Mouse (Mus musculus): ENCODE data around the gene Itgb2.

The Itgb2 gene

GRCm38 (mm10) chr10:77553285-77553684, 23.2 kb downstream of the Itgb2 start:
- no peak for DNase-seq

- no peak for DNase-seq
These were observed 24.9 kb downstream of the Itgb2 start for GRCm38 (mm10) chr10:77554918-77555317.

GRCm38 (mm10) chr10:77556631-77557030, 26.6 kb downstream of the Itgb2 start:
- DNase-seq = no peak

- no peak for DNase-seq
These were observed 27.6 kb downstream of the Itgb2 start for GRCm38 (mm10) chr10:77557641-77558040.

- DNase-seq = no peak
These were observed 30.0 kb downstream of the Itgb2 start for GRCm38 (mm10) chr10:77560090-77560489.

- DNase-seq = no peak
These were observed 30.8 kb downstream of the Itgb2 start for GRCm38 (mm10) chr10:77560830-77561229.

GRCm38 (mm10) chr10:77561508-77561907, 31.5 kb downstream of the Itgb2 start:
- DNase-seq = no peak

- no peak for DNase-seq
These were observed 35.0 kb downstream of the Itgb2 start for GRCm38 (mm10) chr10:77565005-77565404.

- peak; percentile 82 for DNase-seq
These were observed 36.6 kb downstream of the Itgb2 start for GRCm38 (mm10) chr10:77566651-77567050.

GRCm38 (mm10) chr10:77569481-77569880, 39.4 kb downstream of the Itgb2 start:
- no peak for DNase-seq

GRCm38 (mm10) chr10:77569973-77570658, 40.1 kb downstream of the Itgb2 start:
- DNase-seq = no peak

GRCm38 (mm10) chr10:77572225-77572624, 42.2 kb downstream of the Itgb2 start:
- no peak for DNase-seq

- no peak for DNase-seq
These were observed 43.1 kb downstream of the Itgb2 start for GRCm38 (mm10) chr10:77573162-77573561.

GRCm38 (mm10) chr10:77580027-77580920, 50.2 kb downstream of the Itgb2 start:
- DNase-seq = no peak

- DNase-seq = no peak
These were observed 51.0 kb downstream of the Itgb2 start for GRCm38 (mm10) chr10:77581023-77581407.

- peak; percentile 96 for DNase-seq
These were observed 51.6 kb downstream of the Itgb2 start, which contains the start of gene Pttg1ip for GRCm38 (mm10) chr10:77581408-77582284. Gene Pttg1ip (plus strand): TSS chr10:77581720.

GRCm38 (mm10) chr10:77582285-77582618, 52.2 kb downstream of the Itgb2 start:
- DNase-seq = no peak

GRCm38 (mm10) chr10:77583795-77584422, 53.9 kb downstream of the Itgb2 start:
- no peak for DNase-seq

GRCm38 (mm10) chr10:77586637-77587036, 56.6 kb downstream of the Itgb2 start:
- no peak for DNase-seq

- DNase-seq = no peak
These were observed 57.2 kb downstream of the Itgb2 start for GRCm38 (mm10) chr10:77587091-77587775.

- no peak for DNase-seq
These were observed 58.0 kb downstream of the Itgb2 start for GRCm38 (mm10) chr10:77588036-77588435.

GRCm38 (mm10) chr10:77589117-77589516, 59.1 kb downstream of the Itgb2 start:
- no peak for DNase-seq
